9 mouse cellular contexts compared by ENCODE assay signal in the genomic region with DNA sequence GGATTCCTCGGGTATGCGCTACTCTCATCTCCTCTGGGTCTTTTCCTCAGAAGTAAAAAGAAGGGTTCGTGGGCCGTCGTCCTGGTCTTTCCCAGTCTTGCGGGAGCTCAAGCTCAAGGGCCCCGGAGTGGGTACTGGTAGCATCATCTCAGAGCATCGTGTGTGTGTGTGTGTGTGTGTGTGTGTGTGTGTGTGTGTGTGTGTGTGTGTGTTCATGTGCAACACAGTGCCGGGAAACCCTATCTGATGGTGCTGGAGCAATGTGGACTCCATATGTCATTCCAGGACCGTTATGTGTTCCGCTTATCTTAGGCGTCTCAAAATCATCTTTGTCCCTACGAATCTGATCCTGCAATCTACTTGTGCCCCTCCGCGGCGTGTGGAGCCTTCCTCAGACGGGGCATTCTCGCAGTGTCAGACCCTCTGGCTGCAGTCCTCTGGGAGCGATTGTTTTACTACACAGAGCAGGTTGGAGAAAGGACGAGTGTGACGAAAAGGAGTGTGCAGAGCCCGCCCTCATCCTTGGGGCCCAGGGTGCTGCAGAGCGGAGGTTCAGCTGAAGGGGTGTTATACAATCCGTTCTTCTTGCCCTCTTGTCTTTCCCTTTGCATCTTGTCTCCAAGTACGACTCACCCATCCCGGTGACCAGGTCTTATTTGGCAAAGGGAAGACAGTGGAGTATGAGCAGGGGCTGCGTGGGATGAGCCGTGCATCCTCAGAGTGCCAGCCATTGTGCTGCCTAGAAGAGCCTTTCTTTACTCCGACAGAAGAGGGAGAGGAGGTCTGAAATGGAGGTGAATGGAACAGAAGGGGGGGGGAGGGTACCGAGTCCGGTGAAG. TPM values are rescaled to one million over a fixed set of nuclear protein-coding genes. Genes with fewer than 3 reads are reported as not detected.
DNase-seq lines count a peak whose midpoint lies in the region; ATAC-seq and TF ChIP-seq lines count a peak whose summit lies in the region.
"Had no signal": no experiment of that assay in that cellular context is flagged by ENCODE, and none has a peak within 500 bp of the region (broad histone marks: within the 10 kb centered on the region; RNA-seq: fewer than 3 reads in every experiment).

No protein-coding gene starts in this region.

- no peak for TF ChIP-seq EP300 in stomach, postnatal 0 days (optimal IDR thresholded peaks at IDR 0.05)

- no peak overlapping the region for H3K27ac ChIP-seq in kidney, embryonic 14.5 days (ENCODE audit: low read depth, low read length)
- peak overlapping the region; percentile 92 for H3K27ac ChIP-seq in cerebellum, adult 2 months (ENCODE audit: insufficient read depth, low read length)
- peak overlapping the region; percentile 96 for H3K27ac ChIP-seq in forebrain, postnatal 0 days (ENCODE audit: low read depth, low read length)
- H3K27ac ChIP-seq in midbrain, embryonic 12.5 days (replicated peaks): peak overlapping the region; percentile 90
- no peak overlapping the region for H3K27ac ChIP-seq in stomach, postnatal 0 days (replicated peaks)

- ATAC-seq in kidney, embryonic 14.5 days (ENCODE audit: low FRiP score, low TSS enrichment): peak; percentile 41
- peak; percentile 71 for ATAC-seq in forebrain, postnatal 0 days
- ATAC-seq in midbrain, embryonic 12.5 days (ENCODE audit: low FRiP score, low read depth): peak; percentile 73
- ATAC-seq in stomach, postnatal 0 days (ENCODE audit: low FRiP score, low TSS enrichment): peak; percentile 53; the same call in 1 of the 2 replicates

- peak overlapping the region; percentile 49 for H3K4me3 ChIP-seq in kidney, embryonic 14.5 days (ENCODE audit: low read length)
- H3K4me3 ChIP-seq in cerebellum, adult 2 months (replicated peaks; ENCODE audit: insufficient read depth, low read depth, low read length): peak overlapping the region; percentile 88
- peak overlapping the region; percentile 72 for H3K4me3 ChIP-seq in forebrain, postnatal 0 days (ENCODE audit: low read depth, low read length)
- peak overlapping the region; percentile 74 for H3K4me3 ChIP-seq in midbrain, embryonic 12.5 days
- peak overlapping the region; percentile 43 for H3K4me3 ChIP-seq in stomach, postnatal 0 days (ENCODE audit: low read depth, low read length)

- TF ChIP-seq CTCF in cerebellum, adult 2 months (IDR thresholded peaks at IDR 0.05; ENCODE audit: borderline replicate concordance, insufficient read depth, low read depth, low read length): no peak
- TF ChIP-seq CTCF in forebrain, postnatal 0 days (IDR thresholded peaks at IDR 0.05; ENCODE audit: low read depth): 0 out of 2 replicates have a peak, but pooled peaks have one; percentile 14
- TF ChIP-seq CTCF in stomach, postnatal 0 days (IDR thresholded peaks at IDR 0.05; ENCODE audit: low read depth): no peak

- no peaks in the 10 kb centered on the region for H3K36me3 ChIP-seq in kidney, embryonic 14.5 days (ENCODE audit: control insufficient read depth, insufficient read depth, low read length)
- peaks cover 4% of the 10 kb centered on the region; the same call in 1 of the 2 replicates for H3K36me3 ChIP-seq in forebrain, postnatal 0 days (ENCODE audit: insufficient read depth)
- peaks cover 14% of the 10 kb centered on the region; the same call in 1 of the 2 replicates for H3K36me3 ChIP-seq in midbrain, embryonic 12.5 days
- H3K36me3 ChIP-seq in stomach, postnatal 0 days (ENCODE audit: control insufficient read depth, insufficient read depth, low read length): no peaks in the 10 kb centered on the region

- peaks cover 6% of the 10 kb centered on the region; the same call in 1 of the 2 replicates for H3K27me3 ChIP-seq in kidney, embryonic 14.5 days (ENCODE audit: control insufficient read depth, insufficient read depth, low read length)
- H3K27me3 ChIP-seq in cerebellum, adult 2 months (ENCODE audit: control insufficient read depth, insufficient read depth, low read length): no peaks in the 10 kb centered on the region
- no peaks in the 10 kb centered on the region for H3K27me3 ChIP-seq in forebrain, postnatal 0 days (ENCODE audit: insufficient read depth, low read length)
- H3K27me3 ChIP-seq in midbrain, embryonic 12.5 days: no peaks in the 10 kb centered on the region
- H3K27me3 ChIP-seq in stomach, postnatal 0 days (ENCODE audit: control insufficient read depth, insufficient read depth, low read length): no peaks in the 10 kb centered on the region

- peak; percentile 61; the same call in 1 of the 2 replicates for TF ChIP-seq POLR2A in cerebellum, adult 2 months (IDR thresholded peaks at IDR 0.05; ENCODE audit: borderline replicate concordance, insufficient read depth, low read length)

- 0 out of 2 replicates have a peak, but pooled peaks cover 5% of the 10 kb centered on the region for H3K4me1 ChIP-seq in kidney, embryonic 14.5 days (ENCODE audit: control insufficient read depth, insufficient read depth, low read length)
- peaks cover 4% of the 10 kb centered on the region; the same call in 1 of the 2 replicates for H3K4me1 ChIP-seq in cerebellum, adult 2 months (ENCODE audit: control insufficient read depth, insufficient read depth, low read length)
- peaks cover 11% of the 10 kb centered on the region; the same call in 1 of the 2 replicates for H3K4me1 ChIP-seq in forebrain, postnatal 0 days (ENCODE audit: insufficient read depth)
- H3K4me1 ChIP-seq in midbrain, embryonic 12.5 days: peaks cover 26% of the 10 kb centered on the region
- H3K4me1 ChIP-seq in stomach, postnatal 0 days (replicated peaks; ENCODE audit: control insufficient read depth, insufficient read depth): no peaks in the 10 kb centered on the region

- 1% methylated on average over 29 of the region's 31 CpGs for WGBS in kidney, embryonic 14.5 days
- under 1% methylated on average over 31 of the region's 31 CpGs for WGBS in cerebellum, adult 2 months
- WGBS in forebrain, postnatal 0 days: 1% methylated on average over 31 of the region's 31 CpGs
- WGBS in midbrain, embryonic 12.5 days: under 1% methylated on average over 31 of the region's 31 CpGs
- 4% methylated on average over 31 of the region's 31 CpGs for WGBS in stomach, postnatal 0 days

- H3K4me2 ChIP-seq in kidney, embryonic 14.5 days (replicated peaks; ENCODE audit: low read depth, low read length): peak overlapping the region; percentile 85
- peak overlapping the region; percentile 67 for H3K4me2 ChIP-seq in forebrain, postnatal 0 days (ENCODE audit: low read depth)
- peak overlapping the region; percentile 62 for H3K4me2 ChIP-seq in midbrain, embryonic 12.5 days (replicated peaks)
- peak overlapping the region; percentile 66 for H3K4me2 ChIP-seq in stomach, postnatal 0 days (replicated peaks; ENCODE audit: low read depth)

- no peaks in the 10 kb centered on the region for H3K9me3 ChIP-seq in kidney, embryonic 14.5 days (ENCODE audit: control insufficient read depth, low read length)
- no peaks in the 10 kb centered on the region for H3K9me3 ChIP-seq in forebrain, postnatal 0 days (ENCODE audit: low read length)
- no peaks in the 10 kb centered on the region for H3K9me3 ChIP-seq in midbrain, embryonic 12.5 days
- H3K9me3 ChIP-seq in stomach, postnatal 0 days (ENCODE audit: control insufficient read depth, low read length): no peaks in the 10 kb centered on the region

- H3K9ac ChIP-seq in kidney, embryonic 14.5 days (ENCODE audit: low read depth, low read length): peak overlapping the region; percentile 52; the same call in 1 of the 2 replicates
- peak overlapping the region; percentile 82 for H3K9ac ChIP-seq in forebrain, postnatal 0 days
- H3K9ac ChIP-seq in midbrain, embryonic 12.5 days (replicated peaks): peak overlapping the region; percentile 89
- peak overlapping the region; percentile 41; the same call in 1 of the 2 replicates for H3K9ac ChIP-seq in stomach, postnatal 0 days (ENCODE audit: low read length)

- no peak for DNase-seq in kidney, adult 11 months
- DNase-seq in cerebellum, adult 2 months: peak; percentile 80 to 83
- DNase-seq in forebrain, postnatal 0 days: peak; percentile 84
- peak; percentile 50 for DNase-seq in layer of hippocampus, adult 9-11 months
- no peak for DNase-seq in stomach, postnatal 0 days (ENCODE audit: low spot score)
- no peak for DNase-seq in spleen, adult 12 weeks (ENCODE audit: low spot score)

RNA-seq across cellular contexts. Expression of a gene that starts 11.6 kb away (rescaled TPM):
- polyA plus RNA-seq in kidney, embryonic 14.5 days (2014; fragmentation: Nextera tagmentation; extraction: Ambion mirVana): 5.4 and 5.5 TPM in 2 replicates
- 451 and 465 TPM in 2 replicates for polyA plus RNA-seq in cerebellum, adult 2 months (2012; rRNA removed)
- 586 and 786 TPM in 2 replicates for total RNA-seq in forebrain, postnatal 0 days (2014; rRNA removed)
- 644 and 657 TPM in 2 replicates for polyA plus RNA-seq in forebrain, postnatal 0 days (2015; fragmentation: Nextera tagmentation; extraction: Ambion mirVana)
- polyA plus RNA-seq in midbrain, embryonic 12.5 days (2016; fragmentation: Nextera tagmentation; extraction: Ambion mirVana): 452 and 456 TPM in 2 replicates
- 6.8 and 9.0 TPM in 2 replicates for polyA plus RNA-seq in stomach, postnatal 0 days (2015; fragmentation: Nextera tagmentation; extraction: Ambion mirVana)
- total RNA-seq: MEL had no signal

RNA-seq across cellular contexts. Expression of a gene that starts 36.1 kb away (rescaled TPM):
- 49.2 and 72.4 TPM in 2 replicates for polyA plus RNA-seq in kidney, embryonic 14.5 days (2014; fragmentation: Nextera tagmentation; extraction: Ambion mirVana)
- polyA plus RNA-seq in cerebellum, adult 2 months (2012; rRNA removed): 112 and 113 TPM in 2 replicates
- 93.8 and 103 TPM in 2 replicates for total RNA-seq in forebrain, postnatal 0 days (2014; rRNA removed)
- 101 and 112 TPM in 2 replicates for polyA plus RNA-seq in forebrain, postnatal 0 days (2015; fragmentation: Nextera tagmentation; extraction: Ambion mirVana)
- polyA plus RNA-seq in midbrain, embryonic 12.5 days (2016; fragmentation: Nextera tagmentation; extraction: Ambion mirVana): 107 and 109 TPM in 2 replicates
- polyA plus RNA-seq in stomach, postnatal 0 days (2015; fragmentation: Nextera tagmentation; extraction: Ambion mirVana): 77.3 and 82.5 TPM in 2 replicates

Comparison
In these comparisons a context has a peak if more than half of its experiments do, and no peak if none do; other contexts are left out.
1. H3K27ac ChIP-seq: peak in cerebellum, adult 2 months (single experiment), forebrain, postnatal 0 days (single experiment) and midbrain, embryonic 12.5 days (single experiment); none in kidney, embryonic 14.5 days (single experiment) and stomach, postnatal 0 days (single experiment).
2. DNase-seq: peak in cerebellum, adult 2 months (2 of 2), forebrain, postnatal 0 days (single experiment) and layer of hippocampus, adult 9-11 months (single experiment); none in kidney, adult 11 months (single experiment), stomach, postnatal 0 days (single experiment) and spleen, adult 12 weeks (single experiment).
3. RNA of a gene that starts 11.6 kb away (polyA plus RNA-seq): 644 to 657 TPM in forebrain, postnatal 0 days, 451 to 465 TPM in cerebellum, adult 2 months and 452 to 456 TPM in midbrain, embryonic 12.5 days; 6.8 to 9.0 TPM in stomach, postnatal 0 days and 5.4 to 5.5 TPM in kidney, embryonic 14.5 days; every median in the first group is over 10 times any median in the second.
4. Peak in every context shown above with its lines, with median percentiles within 50 percentile points of each other: ATAC-seq, H3K4me2 ChIP-seq, H3K4me3 ChIP-seq and H3K9ac ChIP-seq.